Mouse (Mus musculus): ENCODE measurements at regions not wholly inside any gene's neighbourhood (a gene's known extent, or its start where the extent isn't known, plus 50 kb on each side); places are given as distances from the start of the nearest gene placed in this dataset.

- WGBS, result 87% methylated on average over 2 of the region's 2 CpGs
- no peak overlapping the region for H3K27ac ChIP-seq (ENCODE audit: control insufficient read depth, insufficient read depth, low read length)
- DNase-seq, result no peak
- H3K4me1 ChIP-seq (replicated peaks; ENCODE audit: control insufficient read depth, insufficient read depth, low read length), result no peaks in the 10 kb centered on the region
- no peak for TF ChIP-seq POLR2A (IDR thresholded peaks at IDR 0.05; ENCODE audit: control insufficient read depth, extremely low read depth, insufficient read depth, low read length, poor library complexity)
- TF ChIP-seq CTCF (IDR thresholded peaks at IDR 0.05; ENCODE audit: borderline replicate concordance, control insufficient read depth, extremely low read depth, insufficient read depth, low read length, poor library complexity), result no peak
- H3K27me3 ChIP-seq (ENCODE audit: control insufficient read depth, insufficient read depth, low read length), result no peaks in the 10 kb centered on the region
- no peak overlapping the region for H3K4me3 ChIP-seq (ENCODE audit: control insufficient read depth, insufficient read depth, low read length)
- H3K36me3 ChIP-seq (ENCODE audit: control insufficient read depth, insufficient read depth, low read length), result no peaks in the 10 kb centered on the region
Observed at GRCm38 (mm10) chr7:83471111-83471510, 113.6 kb upstream of the Tmc3 start.

DNA sequence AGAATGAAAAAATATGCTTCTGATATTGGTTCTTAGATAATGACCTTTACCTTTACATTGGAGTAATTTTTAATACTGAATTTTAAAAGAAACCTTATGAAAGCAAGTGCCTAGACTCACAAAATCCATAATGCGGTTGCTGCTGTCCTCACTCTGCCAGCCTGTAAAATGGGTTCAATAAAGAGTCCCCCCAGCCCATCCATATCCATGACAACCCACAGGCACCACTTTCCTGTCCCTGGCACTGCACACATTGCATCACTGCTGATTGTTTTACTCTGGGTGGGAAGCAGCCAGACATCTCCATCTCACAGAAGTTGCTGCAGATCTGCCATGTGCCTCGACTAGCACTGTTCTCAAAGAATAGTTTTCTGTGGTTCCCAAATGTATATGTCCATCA is 110.3 kb upstream of the Tmc3 start:
- H3K27me3 ChIP-seq (ENCODE audit: control insufficient read depth, insufficient read depth, low read length), result no peaks in the 10 kb centered on the region
- TF ChIP-seq CTCF (IDR thresholded peaks at IDR 0.05; ENCODE audit: borderline replicate concordance, control insufficient read depth, extremely low read depth, insufficient read depth, low read length, poor library complexity) (no peak), POLR2A (IDR thresholded peaks at IDR 0.05; ENCODE audit: control insufficient read depth, extremely low read depth, insufficient read depth, low read length, poor library complexity) (no peak)
- no peak overlapping the region for H3K27ac ChIP-seq (ENCODE audit: control insufficient read depth, insufficient read depth, low read length)
- H3K4me1 ChIP-seq (replicated peaks; ENCODE audit: control insufficient read depth, insufficient read depth, low read length), result no peaks in the 10 kb centered on the region
- DNase-seq, result no peak
- no peak overlapping the region for H3K4me3 ChIP-seq (ENCODE audit: control insufficient read depth, insufficient read depth, low read length)
- 88% methylated on average over 2 of the region's 2 CpGs for WGBS
- no peaks in the 10 kb centered on the region for H3K36me3 ChIP-seq (ENCODE audit: control insufficient read depth, insufficient read depth, low read length)

GRCm38 (mm10) chr7:83474986-83475385 is 109.7 kb upstream of the Tmc3 start:
- DNase-seq, result no peak
- Histone ChIP-seq H3K4me3 (ENCODE audit: control insufficient read depth, insufficient read depth, low read length) (no peak overlapping the region), H3K36me3 (ENCODE audit: control insufficient read depth, insufficient read depth, low read length) (no peaks in the 10 kb centered on the region), H3K27me3 (ENCODE audit: control insufficient read depth, insufficient read depth, low read length) (no peaks in the 10 kb centered on the region), H3K27ac (ENCODE audit: control insufficient read depth, insufficient read depth, low read length) (no peak overlapping the region), H3K4me1 (replicated peaks; ENCODE audit: control insufficient read depth, insufficient read depth, low read length) (no peaks in the 10 kb centered on the region)
- WGBS, result 85% methylated on average over 3 of the region's 3 CpGs
- TF ChIP-seq CTCF (IDR thresholded peaks at IDR 0.05; ENCODE audit: borderline replicate concordance, control insufficient read depth, extremely low read depth, insufficient read depth, low read length, poor library complexity) (no peak), POLR2A (IDR thresholded peaks at IDR 0.05; ENCODE audit: control insufficient read depth, extremely low read depth, insufficient read depth, low read length, poor library complexity) (no peak)

- Histone ChIP-seq H3K36me3 (ENCODE audit: control insufficient read depth, insufficient read depth, low read length) (no peaks in the 10 kb centered on the region), H3K27ac (ENCODE audit: control insufficient read depth, insufficient read depth, low read length) (no peak overlapping the region), H3K4me1 (replicated peaks; ENCODE audit: control insufficient read depth, insufficient read depth, low read length) (no peaks in the 10 kb centered on the region), H3K4me3 (ENCODE audit: control insufficient read depth, insufficient read depth, low read length) (no peak overlapping the region), H3K27me3 (ENCODE audit: control insufficient read depth, insufficient read depth, low read length) (no peaks in the 10 kb centered on the region)
- no peak for DNase-seq
- WGBS, result 87% methylated on average over 8 of the region's 8 CpGs
- TF ChIP-seq CTCF (IDR thresholded peaks at IDR 0.05; ENCODE audit: borderline replicate concordance, control insufficient read depth, extremely low read depth, insufficient read depth, low read length, poor library complexity), result no peak
Observed at GRCm38 (mm10) chr7:83475438-83476160, 109.1 kb upstream of the Tmc3 start.

GRCm38 (mm10) chr7:83476161-83476495 is 108.6 kb upstream of the Tmc3 start:
- 79% methylated on average over 3 of the region's 3 CpGs for WGBS
- Histone ChIP-seq H3K36me3 (ENCODE audit: control insufficient read depth, insufficient read depth, low read length) (no peaks in the 10 kb centered on the region), H3K27ac (ENCODE audit: control insufficient read depth, insufficient read depth, low read length) (no peak overlapping the region), H3K27me3 (ENCODE audit: control insufficient read depth, insufficient read depth, low read length) (no peaks in the 10 kb centered on the region), H3K4me3 (ENCODE audit: control insufficient read depth, insufficient read depth, low read length) (no peak overlapping the region), H3K4me1 (replicated peaks; ENCODE audit: control insufficient read depth, insufficient read depth, low read length) (no peaks in the 10 kb centered on the region)
- TF ChIP-seq POLR2A (IDR thresholded peaks at IDR 0.05; ENCODE audit: control insufficient read depth, extremely low read depth, insufficient read depth, low read length, poor library complexity) (no peak), CTCF (IDR thresholded peaks at IDR 0.05; ENCODE audit: borderline replicate concordance, control insufficient read depth, extremely low read depth, insufficient read depth, low read length, poor library complexity) (no peak)
- no peak for DNase-seq

DNA sequence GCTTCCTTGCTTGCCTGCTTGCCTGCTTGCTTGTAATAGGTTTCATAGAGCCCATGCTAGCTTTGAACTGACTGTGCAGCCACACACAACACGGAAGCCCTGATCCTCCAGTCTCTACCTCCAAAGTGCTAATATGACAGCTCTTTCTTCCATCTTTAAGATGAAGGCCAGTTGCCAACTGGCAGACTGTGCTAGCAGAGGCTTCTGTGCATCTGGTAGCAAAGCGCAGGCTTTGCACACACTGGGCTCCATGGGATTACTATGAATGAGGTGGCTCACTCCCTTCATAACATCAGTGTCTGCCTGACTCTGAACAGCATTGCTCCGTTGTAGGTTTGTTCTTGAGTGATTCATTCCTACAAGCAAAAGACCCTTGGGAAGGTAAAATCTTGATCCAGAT is 107.9 kb upstream of the Tmc3 start:
- Histone ChIP-seq H3K4me3 (ENCODE audit: control insufficient read depth, insufficient read depth, low read length) (no peak overlapping the region), H3K4me1 (replicated peaks; ENCODE audit: control insufficient read depth, insufficient read depth, low read length) (no peaks in the 10 kb centered on the region), H3K27ac (ENCODE audit: control insufficient read depth, insufficient read depth, low read length) (no peak overlapping the region), H3K36me3 (ENCODE audit: control insufficient read depth, insufficient read depth, low read length) (no peaks in the 10 kb centered on the region), H3K27me3 (ENCODE audit: control insufficient read depth, insufficient read depth, low read length) (no peaks in the 10 kb centered on the region)
- no peak for DNase-seq
- 95% methylated on average over 3 of the region's 3 CpGs for WGBS
- TF ChIP-seq CTCF (IDR thresholded peaks at IDR 0.05; ENCODE audit: borderline replicate concordance, control insufficient read depth, extremely low read depth, insufficient read depth, low read length, poor library complexity), result no peak
- TF ChIP-seq POLR2A (IDR thresholded peaks at IDR 0.05; ENCODE audit: control insufficient read depth, extremely low read depth, insufficient read depth, low read length, poor library complexity), result no peak

GRCm38 (mm10) chr7:83477661-83478121 is 107.0 kb upstream of the Tmc3 start:
- no peaks in the 10 kb centered on the region for H3K27me3 ChIP-seq (ENCODE audit: control insufficient read depth, insufficient read depth, low read length)
- TF ChIP-seq POLR2A (IDR thresholded peaks at IDR 0.05; ENCODE audit: control insufficient read depth, extremely low read depth, insufficient read depth, low read length, poor library complexity), result no peak
- TF ChIP-seq CTCF (IDR thresholded peaks at IDR 0.05; ENCODE audit: borderline replicate concordance, control insufficient read depth, extremely low read depth, insufficient read depth, low read length, poor library complexity), result no peak
- no peak overlapping the region for H3K27ac ChIP-seq (ENCODE audit: control insufficient read depth, insufficient read depth, low read length)
- no peak overlapping the region for H3K4me3 ChIP-seq (ENCODE audit: control insufficient read depth, insufficient read depth, low read length)
- WGBS, result 89% methylated on average over 7 of the region's 7 CpGs
- H3K4me1 ChIP-seq (replicated peaks; ENCODE audit: control insufficient read depth, insufficient read depth, low read length), result no peaks in the 10 kb centered on the region
- DNase-seq, result no peak
- no peaks in the 10 kb centered on the region for H3K36me3 ChIP-seq (ENCODE audit: control insufficient read depth, insufficient read depth, low read length)
